Mouse (Mus musculus): ENCODE results near the gene Hoxc4. TPM values are rescaled to one million over a fixed set of nuclear protein-coding genes. Genes with fewer than 3 reads are reported as not detected.
A peak's percentile ranks its signal among the peaks of the same experiment; 100 is the strongest.

Gene Hoxc4
- polyA plus RNA-seq, 1 experiment from 2014 or later = 1.1 TPM

DNA sequence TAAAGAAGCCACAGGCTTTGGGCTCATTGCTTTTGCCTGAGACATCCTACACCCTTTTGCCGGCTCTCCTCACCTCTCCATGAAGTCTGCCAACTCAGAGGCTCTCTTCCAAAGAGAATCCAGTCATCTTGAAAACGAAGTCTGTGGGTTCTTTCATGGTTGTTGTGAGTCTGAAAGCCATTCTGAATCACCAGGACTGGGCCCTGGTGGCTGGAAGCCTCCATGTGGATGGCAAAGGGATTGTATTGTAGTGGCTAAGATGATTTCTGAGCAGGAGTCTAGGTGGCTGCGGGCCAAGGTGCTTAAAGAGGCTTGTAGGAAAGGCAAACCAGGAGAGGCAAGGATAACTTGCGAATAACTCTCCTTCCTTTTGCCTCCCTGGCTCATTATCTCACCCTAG is 16.6 kb upstream of the Hoxc4 start:
- H3K27me3 ChIP-seq = peaks cover 98% of the 10 kb centered on the region
- no peak overlapping the region for H3K4me2 ChIP-seq (replicated peaks)
- H3K4me3 ChIP-seq (replicated peaks) = no peak overlapping the region
- no peaks in the 10 kb centered on the region for H3K9me3 ChIP-seq (replicated peaks)
- no peak overlapping the region for H3K27ac ChIP-seq (replicated peaks)
- H3K36me3 ChIP-seq = no peaks in the 10 kb centered on the region
- peaks cover 19% of the 10 kb centered on the region for H3K4me1 ChIP-seq
- no peak overlapping the region for H3K9ac ChIP-seq
- no peak for ATAC-seq (ENCODE audit: insufficient number of reproducible peaks, low FRiP score, low TSS enrichment, low read depth)
- 9% methylated on average over 4 of the region's 4 CpGs for WGBS

DNA sequence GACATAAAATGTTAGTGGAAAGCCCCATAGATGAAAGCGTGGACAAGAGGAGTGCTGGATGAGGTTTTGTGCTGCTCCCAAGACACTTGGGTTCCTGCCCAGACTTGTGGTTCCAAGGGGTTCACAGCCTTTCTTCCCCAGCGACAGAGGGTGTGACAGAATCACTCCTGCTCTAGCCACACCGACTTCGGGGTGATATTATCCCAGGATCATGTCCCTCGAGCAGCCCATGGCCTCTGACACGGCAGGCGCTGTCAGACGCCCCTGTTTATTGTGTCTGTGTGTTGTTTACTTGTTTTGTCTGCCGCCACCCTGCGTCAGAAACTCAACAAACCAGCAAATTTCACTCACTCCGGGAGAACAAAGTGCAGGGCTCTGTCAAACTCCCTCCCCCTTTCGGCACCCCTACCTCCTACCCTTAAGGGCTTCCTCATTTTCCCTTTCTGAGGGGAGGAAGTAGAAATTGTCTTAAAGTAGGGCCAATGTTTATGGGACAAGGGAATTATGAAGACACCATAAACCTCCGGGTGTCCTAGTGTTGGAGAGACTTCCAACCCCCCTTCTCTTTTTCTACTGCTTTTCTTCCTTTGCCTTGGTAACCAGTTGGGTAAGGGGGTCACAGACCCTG is 15.8 kb upstream of the Hoxc4 start:
- H3K27ac ChIP-seq (replicated peaks) = no peak overlapping the region
- no peak overlapping the region for H3K4me2 ChIP-seq (replicated peaks)
- no peaks in the 10 kb centered on the region for H3K36me3 ChIP-seq
- H3K4me1 ChIP-seq = peaks cover 19% of the 10 kb centered on the region
- H3K4me3 ChIP-seq (replicated peaks) = no peak overlapping the region
- H3K9ac ChIP-seq = no peak overlapping the region
- no peak for ATAC-seq (ENCODE audit: insufficient number of reproducible peaks, low FRiP score, low TSS enrichment, low read depth)
- no peaks in the 10 kb centered on the region for H3K9me3 ChIP-seq (replicated peaks)
- H3K27me3 ChIP-seq = peaks cover 98% of the 10 kb centered on the region
- WGBS = 5% methylated on average over 13 of the region's 13 CpGs

DNA sequence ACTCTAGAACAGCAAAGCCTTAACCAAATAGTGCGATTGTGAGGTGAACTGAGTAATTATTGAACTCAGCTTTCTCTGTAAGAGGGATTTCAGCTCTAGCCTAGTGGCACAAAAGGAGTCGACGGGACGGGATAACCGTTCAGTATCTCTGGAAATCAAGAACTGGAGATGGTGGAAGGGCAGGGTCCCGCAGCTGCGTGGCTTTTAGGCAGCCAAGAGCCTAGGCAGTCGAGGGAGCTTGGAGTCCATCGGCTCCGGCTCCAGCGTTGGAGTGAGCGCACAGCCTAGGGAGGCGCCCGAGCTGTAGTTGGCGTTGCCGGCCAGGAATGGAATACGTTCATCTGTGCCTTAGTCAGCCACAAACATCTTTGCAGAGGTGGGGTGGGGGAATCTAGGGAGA is 13.4 kb upstream of the Hoxc4 start:
- Histone ChIP-seq H3K4me1 (peaks cover 3% of the 10 kb centered on the region), H3K27me3 (peaks cover 98% of the 10 kb centered on the region), H3K9ac (no peak overlapping the region), H3K4me2 (replicated peaks) (no peak overlapping the region), H3K4me3 (replicated peaks) (no peak overlapping the region), H3K27ac (replicated peaks) (no peak overlapping the region), H3K9me3 (replicated peaks) (no peaks in the 10 kb centered on the region), H3K36me3 (no peaks in the 10 kb centered on the region)
- WGBS = under 1% methylated on average over 17 of the region's 17 CpGs
- ATAC-seq (ENCODE audit: insufficient number of reproducible peaks, low FRiP score, low TSS enrichment, low read depth) = no peak

DNA sequence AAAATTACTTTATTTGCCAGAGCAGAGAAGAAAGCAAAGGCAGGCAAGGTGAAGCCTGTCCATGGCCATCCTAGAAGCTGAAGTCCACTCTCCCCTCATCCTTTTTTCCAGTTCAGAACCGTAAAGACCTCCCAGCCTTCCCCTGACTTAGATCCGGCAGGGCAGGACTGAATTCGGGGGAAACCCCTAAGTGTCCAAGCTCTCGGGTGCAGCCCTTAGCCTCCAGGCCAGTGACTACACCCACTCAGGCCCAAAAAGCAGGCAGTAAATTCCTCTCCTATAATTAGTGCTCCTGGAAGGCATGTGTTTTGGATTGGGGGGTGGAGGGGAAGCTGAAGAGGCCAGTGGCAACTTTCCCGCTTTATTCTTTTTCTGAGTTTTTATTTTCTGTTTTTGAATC is 12.9 kb upstream of the Hoxc4 start:
- Histone ChIP-seq H3K9me3 (replicated peaks) (no peaks in the 10 kb centered on the region), H3K36me3 (no peaks in the 10 kb centered on the region), H3K4me3 (replicated peaks) (no peak overlapping the region), H3K9ac (no peak overlapping the region), H3K27ac (replicated peaks) (no peak overlapping the region), H3K4me2 (replicated peaks) (no peak overlapping the region), H3K4me1 (no peaks in the 10 kb centered on the region), H3K27me3 (peaks cover 98% of the 10 kb centered on the region)
- 5% methylated on average over 5 of the region's 5 CpGs for WGBS
- ATAC-seq (ENCODE audit: insufficient number of reproducible peaks, low FRiP score, low TSS enrichment, low read depth) = no peak

DNA sequence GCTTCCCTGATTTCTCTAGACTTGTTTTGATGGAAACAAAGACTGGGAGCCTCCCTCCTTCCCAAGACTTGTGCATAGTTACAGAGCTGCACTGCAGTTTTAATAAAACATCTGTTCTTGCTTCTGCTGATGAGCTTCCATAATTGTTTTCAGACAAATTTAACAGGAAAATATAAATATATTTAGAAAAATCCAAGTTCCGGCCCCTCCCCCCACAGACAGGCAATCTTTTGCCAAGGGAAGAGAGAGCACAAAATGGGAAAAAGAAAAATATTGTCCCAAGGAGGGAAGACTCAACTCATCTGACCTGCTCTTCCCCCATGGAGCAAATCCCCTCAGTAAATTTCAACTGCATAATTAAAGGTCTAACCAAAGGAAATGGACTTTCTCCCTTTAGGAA is 12.4 kb upstream of the Hoxc4 start:
- Histone ChIP-seq H3K4me3 (replicated peaks) (no peak overlapping the region), H3K9me3 (replicated peaks) (no peaks in the 10 kb centered on the region), H3K4me2 (replicated peaks) (no peak overlapping the region), H3K4me1 (no peaks in the 10 kb centered on the region), H3K27me3 (peaks cover 98% of the 10 kb centered on the region), H3K9ac (no peak overlapping the region), H3K27ac (replicated peaks) (no peak overlapping the region), H3K36me3 (no peaks in the 10 kb centered on the region)
- WGBS = 6% methylated on average over 1 of the region's 1 CpGs
- no peak for ATAC-seq (ENCODE audit: insufficient number of reproducible peaks, low FRiP score, low TSS enrichment, low read depth)

DNA sequence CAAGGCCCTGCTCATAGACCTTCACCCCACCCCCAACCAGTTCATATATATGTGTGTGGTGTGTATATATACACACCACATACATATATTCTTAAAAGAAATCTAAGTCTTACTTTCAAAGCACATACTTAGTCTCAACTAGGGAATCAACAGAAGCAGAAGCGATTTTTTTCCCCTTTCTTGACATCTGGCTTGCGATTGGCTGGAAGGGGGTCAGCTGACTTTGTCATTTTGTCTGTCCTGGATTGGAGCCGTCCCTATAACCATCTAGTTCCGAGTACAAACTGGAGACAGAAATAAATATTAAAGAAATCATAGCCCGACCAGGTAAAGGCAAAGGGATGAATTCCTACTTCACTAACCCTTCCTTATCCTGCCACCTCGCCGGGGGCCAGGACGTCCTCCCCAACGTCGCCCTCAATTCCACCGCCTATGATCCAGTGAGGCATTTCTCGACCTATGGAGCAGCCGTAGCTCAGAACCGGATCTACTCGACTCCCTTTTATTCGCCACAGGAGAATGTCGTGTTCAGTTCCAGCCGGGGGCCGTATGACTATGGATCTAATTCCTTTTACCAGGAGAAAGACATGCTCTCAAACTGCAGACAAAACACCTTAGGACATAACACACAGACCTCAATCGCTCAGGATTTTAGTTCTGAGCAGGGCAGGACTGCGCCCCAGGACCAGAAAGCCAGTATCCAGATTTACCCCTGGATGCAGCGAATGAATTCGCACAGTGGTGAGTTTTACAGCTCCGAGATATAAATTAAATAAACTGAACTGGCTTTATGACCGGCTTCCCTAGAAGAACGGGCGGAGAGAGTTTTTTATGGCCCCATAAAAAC is 9.2 kb upstream of the Hoxc4 start:
- H3K9ac ChIP-seq = no peak overlapping the region
- no peak overlapping the region for H3K27ac ChIP-seq (replicated peaks)
- no peak for ATAC-seq (ENCODE audit: insufficient number of reproducible peaks, low FRiP score, low TSS enrichment, low read depth)
- peaks cover 98% of the 10 kb centered on the region for H3K27me3 ChIP-seq
- WGBS = 3% methylated on average over 27 of the region's 27 CpGs
- no peak overlapping the region for H3K4me2 ChIP-seq (replicated peaks)
- H3K9me3 ChIP-seq (replicated peaks) = no peaks in the 10 kb centered on the region
- no peaks in the 10 kb centered on the region for H3K36me3 ChIP-seq
- peaks cover 7% of the 10 kb centered on the region for H3K4me1 ChIP-seq
- 0 out of 2 replicates have a peak overlapping the region, but pooled peaks have one; percentile 2 for H3K4me3 ChIP-seq (replicated peaks)

DNA sequence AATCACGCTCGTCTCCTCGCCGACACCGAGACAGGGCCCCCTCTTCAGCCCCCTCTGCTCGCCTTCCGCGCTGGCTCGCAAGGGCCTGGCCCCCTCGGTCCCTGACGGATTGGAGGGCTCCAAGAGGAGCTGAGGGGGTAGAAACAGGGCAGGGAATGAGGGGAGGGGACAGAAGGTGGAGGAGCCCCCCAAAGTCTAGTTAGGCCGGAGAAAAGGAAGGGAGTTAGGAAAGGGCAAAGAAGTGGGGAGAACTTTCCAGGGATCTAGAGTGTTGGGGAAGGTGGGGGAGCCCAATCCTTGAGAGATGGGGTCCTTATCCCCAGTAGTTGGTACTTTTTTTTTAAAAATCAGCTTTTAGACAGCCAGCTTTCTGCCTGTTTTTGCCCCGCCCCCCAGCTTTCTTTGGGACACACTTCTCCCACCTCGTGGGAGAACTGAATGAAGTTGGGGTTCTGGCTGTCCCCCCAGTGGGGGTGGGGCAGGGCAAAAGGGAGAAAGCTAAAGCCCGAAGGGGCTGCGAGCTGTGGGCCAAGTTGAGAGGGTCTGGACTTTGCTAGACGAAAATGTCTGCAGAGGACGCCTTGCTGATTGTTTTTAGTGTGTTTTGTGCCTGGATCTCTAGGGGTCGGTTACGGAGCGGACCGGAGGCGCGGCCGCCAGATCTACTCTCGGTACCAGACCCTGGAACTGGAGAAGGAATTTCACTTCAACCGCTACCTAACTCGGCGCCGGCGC is 8.5 kb upstream of the Hoxc4 start:
- 4% methylated on average over 31 of the region's 31 CpGs for whole genome bisulfite sequencing
- H3K4me3 ChIP-seq (replicated peaks) = no peak overlapping the region
- ATAC-seq (ENCODE audit: insufficient number of reproducible peaks, low FRiP score, low TSS enrichment, low read depth) = no peak
- H3K4me2 ChIP-seq (replicated peaks) = no peak overlapping the region
- H3K27ac ChIP-seq (replicated peaks) = no peak overlapping the region
- peaks cover 98% of the 10 kb centered on the region for H3K27me3 ChIP-seq
- no peak overlapping the region for H3K9ac ChIP-seq
- no peaks in the 10 kb centered on the region for H3K36me3 ChIP-seq
- H3K4me1 ChIP-seq = peaks cover 15% of the 10 kb centered on the region
- H3K9me3 ChIP-seq (replicated peaks) = no peaks in the 10 kb centered on the region

DNA sequence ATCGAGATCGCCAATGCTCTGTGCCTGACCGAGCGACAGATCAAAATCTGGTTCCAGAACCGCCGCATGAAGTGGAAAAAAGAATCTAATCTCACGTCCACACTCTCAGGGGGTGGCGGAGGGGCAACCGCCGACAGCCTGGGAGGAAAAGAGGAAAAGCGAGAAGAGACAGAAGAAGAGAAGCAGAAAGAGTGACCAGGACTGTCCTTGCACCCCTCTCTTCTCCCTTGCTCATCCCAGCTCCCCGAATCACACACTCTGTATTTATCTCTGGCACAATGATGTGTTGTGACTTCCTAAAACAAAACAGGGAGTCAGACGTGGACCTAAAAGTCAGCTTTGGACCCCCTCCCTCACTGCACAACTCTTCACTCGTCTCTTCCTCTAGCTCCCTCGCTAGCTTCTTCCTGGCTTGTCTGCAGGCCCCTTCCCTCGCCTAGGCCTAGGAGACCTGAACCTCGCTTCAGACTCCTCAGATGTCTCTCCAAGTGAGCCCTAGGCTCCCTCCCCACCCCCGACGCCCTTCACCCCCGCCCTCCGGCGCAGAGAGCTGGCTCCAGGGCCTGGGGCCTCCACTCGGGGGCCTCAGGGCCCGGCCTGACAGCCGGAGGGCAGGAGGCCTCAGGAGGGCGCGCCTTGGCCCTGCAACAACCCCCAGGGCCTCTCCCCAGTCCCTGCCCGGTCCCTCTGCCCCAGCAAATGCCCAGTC is 7.7 kb upstream of the Hoxc4 start:
- no peak overlapping the region for H3K4me3 ChIP-seq (replicated peaks)
- H3K27me3 ChIP-seq = peaks cover 98% of the 10 kb centered on the region
- no peaks in the 10 kb centered on the region for H3K36me3 ChIP-seq
- WGBS = 6% methylated on average over 28 of the region's 28 CpGs
- no peaks in the 10 kb centered on the region for H3K9me3 ChIP-seq (replicated peaks)
- no peak overlapping the region for H3K4me2 ChIP-seq (replicated peaks)
- no peak overlapping the region for H3K27ac ChIP-seq (replicated peaks)
- no peak overlapping the region for H3K9ac ChIP-seq
- no peak for ATAC-seq (ENCODE audit: insufficient number of reproducible peaks, low FRiP score, low TSS enrichment, low read depth)
- peaks cover 17% of the 10 kb centered on the region for H3K4me1 ChIP-seq

DNA sequence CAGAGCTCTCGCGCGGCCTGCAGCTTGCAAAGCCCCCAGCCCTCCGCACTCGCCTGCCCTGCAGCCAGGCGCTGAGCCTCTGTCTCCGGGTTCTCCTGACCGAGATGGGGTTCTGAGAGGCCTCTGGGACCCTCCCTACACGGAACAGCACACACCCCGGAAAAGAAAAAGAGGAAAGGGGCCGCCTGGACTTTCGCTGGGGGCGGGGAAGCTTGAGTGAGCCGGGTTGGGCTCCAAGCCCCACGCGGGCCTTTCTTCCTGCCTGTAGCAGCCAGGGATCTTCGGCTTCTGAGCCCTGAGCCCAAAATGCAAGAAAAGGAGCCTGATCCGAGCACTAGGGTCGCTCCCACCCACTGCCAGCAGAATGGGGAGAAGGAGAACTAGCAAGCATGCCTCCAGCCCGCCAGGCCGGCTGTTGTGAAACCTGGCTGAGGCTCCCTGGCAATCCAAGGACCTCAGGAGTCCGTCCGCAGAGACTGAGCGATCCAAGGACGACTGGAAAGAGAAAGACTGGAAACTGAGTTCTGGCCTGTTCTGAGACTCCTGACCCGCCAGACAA is 6.7 kb upstream of the Hoxc4 start:
- no peak overlapping the region for H3K9ac ChIP-seq
- H3K4me2 ChIP-seq (replicated peaks) = no peak overlapping the region
- H3K4me1 ChIP-seq = peaks cover 17% of the 10 kb centered on the region
- H3K4me3 ChIP-seq (replicated peaks) = no peak overlapping the region
- H3K27ac ChIP-seq (replicated peaks) = no peak overlapping the region
- no peak for ATAC-seq (ENCODE audit: insufficient number of reproducible peaks, low FRiP score, low TSS enrichment, low read depth)
- no peaks in the 10 kb centered on the region for H3K9me3 ChIP-seq (replicated peaks)
- peaks cover 98% of the 10 kb centered on the region for H3K27me3 ChIP-seq
- WGBS = 11% methylated on average over 26 of the region's 26 CpGs
- H3K36me3 ChIP-seq = no peaks in the 10 kb centered on the region

DNA sequence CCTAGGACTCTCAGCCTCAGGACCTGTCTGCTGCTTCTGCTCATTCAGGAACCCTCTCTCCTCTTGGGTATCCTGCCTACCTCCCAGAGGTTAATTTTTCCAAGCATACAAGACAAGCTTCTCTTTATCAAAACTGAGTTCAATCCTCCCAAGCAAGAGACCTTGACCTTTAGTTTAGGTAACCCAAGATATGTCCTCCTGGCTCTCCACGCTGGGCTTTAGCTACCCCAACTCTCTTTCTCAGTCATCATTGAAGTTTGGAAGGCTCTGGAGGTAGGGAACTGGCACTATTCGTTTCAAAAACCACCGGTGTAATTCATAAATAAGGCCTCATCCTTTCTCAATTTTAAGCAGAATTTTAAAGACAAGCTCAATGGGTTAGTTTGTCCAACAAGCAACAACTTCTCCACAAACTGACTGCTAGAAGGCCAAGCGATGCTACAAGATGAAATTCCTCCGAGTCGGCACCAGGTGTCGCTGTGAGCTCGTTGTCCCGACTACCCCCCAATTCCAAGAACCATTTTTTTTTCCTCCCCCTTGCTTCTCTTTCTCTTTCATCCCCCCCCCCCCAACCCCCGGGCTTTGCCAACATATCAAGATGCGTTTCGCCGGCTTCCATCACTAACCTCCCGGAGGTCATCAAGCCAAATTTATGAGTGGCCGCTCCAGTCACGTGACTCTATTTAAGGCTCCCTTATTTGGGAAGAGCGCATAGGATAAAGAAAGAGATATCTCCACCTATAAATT is 5.3 kb upstream of the Hoxc4 start:
- Histone ChIP-seq H3K36me3 (no peaks in the 10 kb centered on the region), H3K9ac (no peak overlapping the region), H3K9me3 (replicated peaks) (no peaks in the 10 kb centered on the region), H3K4me3 (replicated peaks) (peak overlapping the region; percentile 30), H3K27ac (replicated peaks) (no peak overlapping the region), H3K4me1 (peaks cover 17% of the 10 kb centered on the region), H3K27me3 (peaks cover 98% of the 10 kb centered on the region), H3K4me2 (replicated peaks) (peak overlapping the region; percentile 42)
- 5% methylated on average over 17 of the region's 17 CpGs for WGBS
- ATAC-seq (ENCODE audit: insufficient number of reproducible peaks, low FRiP score, low TSS enrichment, low read depth) = no peak

Measured in embryonic facial prominence, embryonic 15.5 days (tissue).